Comparison of ENCODE assay signal across 25 mouse cellular contexts in genomic region chr16:40059546-40059945, GRCm38 (mm10).
DNase-seq lines count a peak whose midpoint lies in the region; ATAC-seq and TF ChIP-seq lines count a peak whose summit lies in the region.
"Had no signal": no experiment of that assay in that cellular context is flagged by ENCODE, and none has a peak within 500 bp of the region (broad histone marks: within the 10 kb centered on the region; RNA-seq: fewer than 3 reads in every experiment).

No protein-coding gene starts in this region.

- no peaks in the 10 kb centered on the region for H3K4me1 ChIP-seq in forebrain, embryonic 16.5 days (replicated peaks; ENCODE audit: control insufficient read depth, insufficient read depth, low read length)
- H3K4me1 ChIP-seq in forebrain, embryonic 12.5 days, result no peaks in the 10 kb centered on the region
- no peaks in the 10 kb centered on the region for H3K4me1 ChIP-seq in midbrain, postnatal 0 days (ENCODE audit: insufficient read depth, low read length)
- no peaks in the 10 kb centered on the region for H3K4me1 ChIP-seq in midbrain, embryonic 10.5 days
- H3K4me1 ChIP-seq: embryonic facial prominence, embryonic 10.5 days; heart, embryonic 15.5 days; megakaryocyte, embryonic 14.5 days; stomach, embryonic 15.5 days had no signal

- no peaks in the 10 kb centered on the region for H3K9me3 ChIP-seq in forebrain, embryonic 16.5 days (ENCODE audit: control insufficient read depth, low read length)
- no peaks in the 10 kb centered on the region for H3K9me3 ChIP-seq in forebrain, embryonic 12.5 days
- no peaks in the 10 kb centered on the region for H3K9me3 ChIP-seq in midbrain, postnatal 0 days (ENCODE audit: low read length)
- no peaks in the 10 kb centered on the region for H3K9me3 ChIP-seq in midbrain, embryonic 10.5 days (replicated peaks)
- H3K9me3 ChIP-seq: embryonic facial prominence, embryonic 10.5 days; G1E; heart, embryonic 15.5 days; hindbrain, embryonic 15.5 days; megakaryocyte, embryonic 14.5 days; midbrain, embryonic 15.5 days; stomach, embryonic 15.5 days had no signal

- no peak overlapping the region for H3K4me2 ChIP-seq in forebrain, embryonic 16.5 days (ENCODE audit: low read length)
- no peak overlapping the region for H3K4me2 ChIP-seq in forebrain, embryonic 12.5 days
- no peak overlapping the region for H3K4me2 ChIP-seq in midbrain, postnatal 0 days (ENCODE audit: low read depth, low read length, poor library complexity, severe bottlenecking)
- H3K4me2 ChIP-seq: heart, embryonic 15.5 days; hindbrain, embryonic 15.5 days; lung, embryonic 14.5 days; midbrain, embryonic 15.5 days; stomach, embryonic 15.5 days had no signal

- no peak overlapping the region for H3K9ac ChIP-seq in forebrain, embryonic 16.5 days (replicated peaks; ENCODE audit: low read depth, low read length)
- H3K9ac ChIP-seq in forebrain, embryonic 12.5 days, result no peak overlapping the region
- H3K9ac ChIP-seq in midbrain, postnatal 0 days (replicated peaks; ENCODE audit: low read length, poor library complexity, severe bottlenecking), result no peak overlapping the region
- H3K9ac ChIP-seq: heart, embryonic 15.5 days; hindbrain, embryonic 15.5 days; liver, embryonic 14.5 days; lung, embryonic 14.5 days; midbrain, embryonic 15.5 days; stomach, embryonic 15.5 days had no signal

- no peak overlapping the region for H3K27ac ChIP-seq in forebrain, embryonic 16.5 days (ENCODE audit: low read length)
- H3K27ac ChIP-seq in forebrain, embryonic 12.5 days, result no peak overlapping the region
- H3K27ac ChIP-seq in midbrain, postnatal 0 days (ENCODE audit: low read depth, low read length), result no peak overlapping the region
- no peak overlapping the region for H3K27ac ChIP-seq in midbrain, embryonic 10.5 days (replicated peaks)
- H3K27ac ChIP-seq: embryonic facial prominence, embryonic 10.5 days; heart, embryonic 15.5 days; hindbrain, embryonic 15.5 days; liver, embryonic 14.5 days; midbrain, embryonic 15.5 days; stomach, embryonic 15.5 days had no signal

- H3K4me3 ChIP-seq in forebrain, embryonic 16.5 days (replicated peaks; ENCODE audit: low read length), result no peak overlapping the region
- H3K4me3 ChIP-seq in forebrain, embryonic 12.5 days (replicated peaks), result no peak overlapping the region
- H3K4me3 ChIP-seq in midbrain, postnatal 0 days (ENCODE audit: low read depth, low read length), result no peak overlapping the region
- no peak overlapping the region for H3K4me3 ChIP-seq in midbrain, embryonic 10.5 days
- H3K4me3 ChIP-seq: embryonic facial prominence, embryonic 10.5 days; heart, embryonic 15.5 days; hindbrain, embryonic 15.5 days; megakaryocyte, embryonic 14.5 days; midbrain, embryonic 15.5 days; stomach, embryonic 15.5 days had no signal

- no peak for TF ChIP-seq CTCF in midbrain, postnatal 0 days (IDR thresholded peaks at IDR 0.05)

- 22% methylated on average over 2 of the region's 2 CpGs for WGBS in forebrain, embryonic 16.5 days
- 63% methylated on average over 2 of the region's 2 CpGs for WGBS in forebrain, embryonic 12.5 days
- WGBS in midbrain, postnatal 0 days, result 36% methylated on average over 2 of the region's 2 CpGs
- 84% methylated on average over 2 of the region's 2 CpGs for WGBS in midbrain, embryonic 10.5 days

- H3K36me3 ChIP-seq in forebrain, embryonic 16.5 days (ENCODE audit: control insufficient read depth, insufficient read depth), result no peaks in the 10 kb centered on the region
- no peaks in the 10 kb centered on the region for H3K36me3 ChIP-seq in forebrain, embryonic 12.5 days (replicated peaks)
- H3K36me3 ChIP-seq in midbrain, postnatal 0 days (ENCODE audit: insufficient read depth, low read length), result no peaks in the 10 kb centered on the region
- H3K36me3 ChIP-seq in midbrain, embryonic 10.5 days, result no peaks in the 10 kb centered on the region
- H3K36me3 ChIP-seq: embryonic facial prominence, embryonic 10.5 days; G1E; heart, embryonic 15.5 days; hindbrain, embryonic 15.5 days; midbrain, embryonic 15.5 days; stomach, embryonic 15.5 days had no signal

- no peaks in the 10 kb centered on the region for H3K27me3 ChIP-seq in forebrain, embryonic 16.5 days (replicated peaks; ENCODE audit: control insufficient read depth, insufficient read depth, low read length)
- no peaks in the 10 kb centered on the region for H3K27me3 ChIP-seq in forebrain, embryonic 12.5 days
- H3K27me3 ChIP-seq in midbrain, postnatal 0 days (ENCODE audit: insufficient read depth, low read length), result no peaks in the 10 kb centered on the region
- no peaks in the 10 kb centered on the region for H3K27me3 ChIP-seq in midbrain, embryonic 10.5 days (ENCODE audit: low read depth, poor library complexity, severe bottlenecking)
- H3K27me3 ChIP-seq: CH12.LX; heart, embryonic 15.5 days; hindbrain, embryonic 15.5 days; megakaryocyte, embryonic 14.5 days; midbrain, embryonic 15.5 days; stomach, embryonic 15.5 days had no signal

- DNase-seq in midbrain, postnatal 0 days (ENCODE audit: low spot score), result peak; percentile 55
- no peak for DNase-seq in midbrain, embryonic 10.5 days (ENCODE audit: low spot score)
- peak; percentile 11 for DNase-seq in cerebellum, adult 8-10 months
- no peak for DNase-seq in urinary bladder, postnatal 14 days (ENCODE audit: low spot score)
- DNase-seq: adrenal gland, adult 2 months; B cell, adult 2 months; heart, postnatal 4 days; kidney, adult 9 months; kidney, postnatal 14 days; lung, embryonic 14.5 days; lung, postnatal 36 days; thymus, postnatal 25 days had no signal

- ATAC-seq in forebrain, embryonic 16.5 days, result peak; percentile 64
- ATAC-seq in forebrain, embryonic 12.5 days (ENCODE audit: low FRiP score), result no peak
- ATAC-seq in midbrain, postnatal 0 days (ENCODE audit: low FRiP score), result no peak
- ATAC-seq in frontal cortex, adult (ENCODE audit: low TSS enrichment), result no peak
- ATAC-seq: intestine, embryonic 16.5 days; midbrain, embryonic 15.5 days had no signal

Comparison
In these comparisons a context has a peak if more than half of its experiments do, and no peak if none do; other contexts are left out.
1. DNase-seq: peak in midbrain, postnatal 0 days (single experiment) and cerebellum, adult 8-10 months (single experiment); none in midbrain, embryonic 10.5 days (single experiment) and urinary bladder, postnatal 14 days (single experiment).